Mouse (Mus musculus): ENCODE results near the gene Rbm24.

DNA sequence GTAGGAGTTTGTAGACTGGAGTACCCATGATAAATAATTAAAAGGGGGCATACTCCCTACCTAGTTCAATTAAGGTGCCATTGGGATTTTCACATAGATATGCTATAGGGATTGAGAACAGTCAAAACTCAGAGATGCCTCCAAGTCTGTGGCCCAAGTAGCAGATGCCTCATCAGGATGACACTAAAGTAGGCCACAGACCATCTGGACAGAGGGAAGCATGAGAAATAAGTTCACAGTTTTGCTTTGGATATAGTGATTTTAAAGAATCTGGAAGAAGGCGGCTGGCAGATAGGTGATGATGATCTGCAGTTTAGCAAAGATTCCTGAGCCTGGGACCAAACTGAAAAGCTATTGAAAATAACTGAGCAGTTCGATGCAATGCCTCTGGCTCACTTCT, 30.0 kb downstream of the Rbm24 start:
- TF ChIP-seq CTCF (IDR thresholded peaks at IDR 0.05; ENCODE audit: low read depth), result no peak
- no peak for TF ChIP-seq EP300 (IDR thresholded peaks at IDR 0.05; ENCODE audit: low read depth)

Data from liver, postnatal 0 days (tissue).